Mouse (Mus musculus): ENCODE data around the gene Rhox4a2.
"Not testable (repeated sequence)": the region's sequence is repeated elsewhere in the genome, so short reads cannot be mapped to it uniquely, and the experiment has no call there.

The Rhox4a2 gene

DNA sequence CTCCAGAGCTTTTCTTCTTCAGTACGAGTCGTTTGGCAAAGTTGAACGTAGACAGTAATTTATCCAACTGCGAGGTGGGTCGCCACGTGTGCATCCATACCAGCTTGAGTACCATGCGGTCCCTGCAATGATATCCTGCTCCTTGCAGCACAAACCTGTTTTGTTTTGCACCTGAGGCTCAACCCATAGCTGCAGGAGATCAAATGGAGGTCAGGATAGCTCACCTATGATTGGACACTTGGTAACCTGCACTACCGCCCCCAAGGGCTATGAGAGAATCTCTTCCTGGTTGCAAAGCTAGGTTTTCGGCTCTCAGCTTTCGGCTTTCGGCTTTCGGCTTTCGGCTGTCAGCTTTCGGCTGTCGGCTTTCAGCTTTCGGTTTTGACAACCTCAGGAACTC, at the start of gene Rhox4a2:
TSS of gene Rhox4a2 (plus strand) at position 301 of the 400 bp plus-strand sequence.
- not testable (repeated sequence) for DNase-seq (ENCODE audit: low spot score in 2 of 2)

DNA sequence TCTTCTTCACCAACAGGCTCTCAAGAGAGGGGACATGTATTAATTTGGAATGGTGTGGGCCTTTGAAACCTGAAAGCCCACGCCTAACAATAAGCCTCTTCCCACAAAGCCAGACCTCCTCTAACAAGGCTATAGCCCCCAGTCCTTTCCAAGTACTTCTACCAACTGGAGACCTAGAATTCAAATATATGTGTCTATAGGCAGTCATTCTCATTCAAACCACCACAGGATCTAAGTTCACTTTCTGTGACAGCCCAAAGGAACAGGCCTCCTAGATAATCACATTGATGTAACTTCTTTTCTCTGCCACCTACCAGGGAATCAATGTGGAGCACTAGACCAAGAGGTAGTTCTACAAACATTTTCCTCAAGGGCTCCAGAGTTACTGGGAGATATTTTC, 10.9 kb upstream of the Rhox4a2 start, which contains the start of gene Rhox3a2:
TSS of gene Rhox3a2 (plus strand) at position 301 of the 400 bp plus-strand sequence.
- not testable (repeated sequence) for DNase-seq (ENCODE audit: low spot score in 2 of 2)

DNA sequence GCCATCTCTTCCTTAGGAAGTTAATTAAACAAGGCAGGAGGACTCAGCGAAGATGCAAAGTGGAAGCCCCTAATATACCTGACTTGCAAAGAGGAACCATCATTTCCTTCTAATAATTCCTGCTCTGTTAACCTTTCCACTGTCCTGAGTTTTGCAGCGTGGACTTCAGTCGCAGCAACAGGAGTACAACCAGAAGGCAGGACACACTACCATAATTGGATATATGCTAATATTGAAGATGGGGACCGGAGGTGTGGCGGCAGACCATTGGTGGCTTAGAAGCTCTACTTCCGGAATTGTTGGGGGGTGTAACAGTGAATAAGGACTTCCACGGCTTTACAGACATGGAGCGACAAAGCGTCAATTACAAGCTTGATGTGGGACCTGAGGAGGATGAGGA, 21.1 kb downstream of the Rhox4a2 start, which contains the start of gene Rhox2b:
TSS of gene Rhox2b (plus strand) at position 301 of the 400 bp plus-strand sequence.
- DNase-seq (ENCODE audit: low spot score in 2 of 2), result not testable (repeated sequence)

DNA sequence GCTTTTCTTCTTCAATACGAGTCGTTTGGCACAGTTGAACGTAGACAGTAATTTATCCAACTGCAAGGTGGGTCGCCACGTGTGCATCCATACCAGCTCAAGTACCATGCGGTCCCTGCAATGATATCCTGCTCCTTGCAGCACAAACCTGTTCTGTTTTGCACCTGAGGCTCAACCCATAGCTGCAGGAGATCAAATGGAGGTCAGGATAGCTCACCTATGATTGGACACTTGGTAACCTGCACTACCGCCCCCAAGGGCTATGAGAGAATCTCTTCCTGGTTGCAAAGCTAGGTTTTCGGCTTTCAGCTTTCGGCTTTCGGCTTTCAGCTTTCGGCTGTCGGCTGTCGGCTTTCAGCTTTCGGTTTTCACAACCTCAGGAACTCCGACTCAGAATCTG, 41.5 kb downstream of the Rhox4a2 start, which contains the start of gene Rhox4b:
TSS of gene Rhox4b (plus strand) at position 301 of the 400 bp plus-strand sequence.
- not testable (repeated sequence) for DNase-seq (ENCODE audit: low spot score in 2 of 2)

All from heart, adult 9 months (tissue).